Mouse (Mus musculus): Measurements from ENCODE around the gene Fbxo2. TPM values are rescaled to one million over a fixed set of nuclear protein-coding genes. Genes with fewer than 3 reads are reported as not detected.

Gene Fbxo2
- total and polyA plus RNA-seq, 3 experiments, result 0.30 to 5.9 TPM; not detected in 1

DNA sequence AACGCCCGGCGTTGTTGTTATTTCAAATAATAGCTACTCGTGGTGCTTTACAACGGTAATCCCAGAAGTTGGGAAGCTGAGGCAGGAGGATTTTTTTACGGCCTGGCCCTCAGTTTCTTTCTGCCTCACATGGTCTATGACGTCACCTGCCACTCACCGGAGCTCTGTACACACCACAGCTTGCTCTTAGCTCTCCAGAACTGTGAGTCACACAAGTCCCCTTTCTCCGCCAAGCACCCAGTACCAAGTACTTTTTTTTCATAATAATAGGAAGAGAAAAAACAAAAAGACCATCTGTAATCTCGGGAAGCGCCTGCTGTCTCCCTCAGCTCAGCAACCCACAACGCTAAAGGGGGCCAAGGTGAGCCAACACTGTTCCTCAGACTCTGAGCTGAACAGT is 21.1 kb downstream of the Fbxo2 start:
- no peak overlapping the region for H3K4me2 ChIP-seq (ENCODE audit: insufficient read depth, low read depth, poor library complexity, severe bottlenecking)
- TF ChIP-seq TBP (conservative IDR thresholded peaks at IDR 0.05; ENCODE audit: low read depth, low read length) (no peak), UBTF (IDR thresholded peaks at IDR 0.05; ENCODE audit: low read depth, low read length) (no peak), CHD1 (IDR thresholded peaks at IDR 0.05; ENCODE audit: low read depth, low read length) (no peak), USF2 (conservative IDR thresholded peaks at IDR 0.05; ENCODE audit: low read depth, low read length) (no peak), CHD2 (IDR thresholded peaks at IDR 0.05; ENCODE audit: low read length) (no peak), ELF1 (IDR thresholded peaks at IDR 0.05; ENCODE audit: low read depth, low read length) (no peak), CTCF (conservative IDR thresholded peaks at IDR 0.05 in 1 of 2, IDR thresholded peaks at IDR 0.05 in 1 of 2; ENCODE audit: low read depth in 2 of 2, low read length in 2 of 2) (no peak), HCFC1 (IDR thresholded peaks at IDR 0.05; ENCODE audit: low read depth, low read length) (no peak), RAD21 (IDR thresholded peaks at IDR 0.05; ENCODE audit: low read depth, low read length) (no peak), IRF4 (IDR thresholded peaks at IDR 0.05; ENCODE audit: low read depth, low read length) (no peak), ZMIZ1 (IDR thresholded peaks at IDR 0.05; ENCODE audit: low read depth, low read length) (no peak), ZKSCAN1 (IDR thresholded peaks at IDR 0.05; ENCODE audit: borderline replicate concordance, low read depth, low read length) (no peak), ZC3H11A (IDR thresholded peaks at IDR 0.05; ENCODE audit: low read depth, low read length) (no peak), E2F4 (IDR thresholded peaks at IDR 0.05; ENCODE audit: insufficient replicate concordance, low read depth, low read length) (no peak), MAZ (IDR thresholded peaks at IDR 0.05; ENCODE audit: low read depth, low read length) (no peak), NRF1 (IDR thresholded peaks at IDR 0.05; ENCODE audit: low read depth, low read length) (no peak), SIN3A (IDR thresholded peaks at IDR 0.05; ENCODE audit: low read length) (no peak)
- in situ Hi-C loops (cut with MboI; ENCODE audit: low pct_ligation_motif_present, low pct_unique_long_range_greater_than_20kb, low sequenced_read_pairs), result no loop called here
- no peak overlapping the region for H3K27ac ChIP-seq (ENCODE audit: insufficient read depth, low read depth)
- H3K4me3 ChIP-seq (replicated peaks in 1 of 3; ENCODE audit: low read depth in 2 of 3, low read length in 2 of 3, poor library complexity in 1 of 3), result no peak overlapping the region
- H3K9me3 ChIP-seq (replicated peaks; ENCODE audit: low read length), result no peaks in the 10 kb centered on the region
- H3K27me3 ChIP-seq (replicated peaks), result peaks cover 82% of the 10 kb centered on the region
- DNase-seq (ENCODE audit: extremely low read depth), result no peak
- H3K4me1 ChIP-seq (ENCODE audit: control insufficient read depth in 1 of 2, insufficient read depth in 2 of 2), result no peaks in the 10 kb centered on the region
- dilution Hi-C loops (cut with MboI; ENCODE audit: extremely low pct_ligation_motif_present, extremely low pct_unique_long_range_greater_than_20kb, low sequenced_read_pairs), result no loop called here
- H3K79me2 ChIP-seq (replicated peaks; ENCODE audit: control insufficient read depth, extremely low read depth, insufficient read depth, poor library complexity, severe bottlenecking), result no peaks in the 10 kb centered on the region; the same call in 1 of the 2 replicates
- H3K9ac ChIP-seq (ENCODE audit: insufficient read depth, low read depth), result no peak overlapping the region
- no peaks in the 10 kb centered on the region for H3K36me3 ChIP-seq (replicated peaks in 1 of 2; ENCODE audit: control insufficient read depth in 1 of 2, insufficient read depth in 1 of 2, low read length in 1 of 2)

DNA sequence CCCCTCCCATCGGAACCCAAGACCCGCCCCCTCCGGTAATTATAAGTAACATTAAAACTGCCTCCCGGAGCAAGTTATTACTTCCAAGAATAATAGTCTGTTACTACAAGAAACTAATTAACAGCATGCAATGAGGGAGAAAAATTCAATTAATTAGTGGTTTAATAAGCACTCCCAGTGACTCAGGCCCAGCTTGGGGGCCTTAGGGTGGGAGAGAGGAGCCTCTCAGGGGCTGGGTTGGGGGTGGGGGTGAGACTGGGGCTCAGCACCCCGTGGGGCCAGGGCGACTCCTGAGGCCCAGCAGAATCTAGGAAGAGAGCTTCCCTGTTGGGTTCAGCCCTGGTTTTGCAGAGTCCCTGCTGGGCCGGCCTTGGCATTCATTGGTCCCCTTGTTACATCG is 21.9 kb downstream of the Fbxo2 start:
- Histone ChIP-seq H3K27ac (ENCODE audit: insufficient read depth, low read depth) (no peak overlapping the region), H3K4me1 (ENCODE audit: control insufficient read depth in 1 of 2, insufficient read depth in 2 of 2) (no peaks in the 10 kb centered on the region), H3K9ac (ENCODE audit: insufficient read depth, low read depth) (no peak overlapping the region), H3K4me2 (ENCODE audit: insufficient read depth, low read depth, poor library complexity, severe bottlenecking) (no peak overlapping the region), H3K9me3 (replicated peaks; ENCODE audit: low read length) (no peaks in the 10 kb centered on the region), H3K27me3 (replicated peaks) (peaks cover 84% of the 10 kb centered on the region), H3K36me3 (replicated peaks in 1 of 2; ENCODE audit: control insufficient read depth in 1 of 2, insufficient read depth in 1 of 2, low read length in 1 of 2) (no peaks in the 10 kb centered on the region), H3K79me2 (replicated peaks; ENCODE audit: control insufficient read depth, extremely low read depth, insufficient read depth, poor library complexity, severe bottlenecking) (no peaks in the 10 kb centered on the region; the same call in 1 of the 2 replicates), H3K4me3 (replicated peaks in 1 of 3; ENCODE audit: low read depth in 2 of 3, low read length in 2 of 3, poor library complexity in 1 of 3) (no peak overlapping the region)
- dilution Hi-C loops (cut with MboI; ENCODE audit: extremely low pct_ligation_motif_present, extremely low pct_unique_long_range_greater_than_20kb, low sequenced_read_pairs), result no loop called here
- TF ChIP-seq MYC (IDR thresholded peaks at IDR 0.05; ENCODE audit: low read depth, low read length), result no peak
- TF ChIP-seq ELF1 (IDR thresholded peaks at IDR 0.05; ENCODE audit: low read depth, low read length), result no peak
- TF ChIP-seq CHD1 (IDR thresholded peaks at IDR 0.05; ENCODE audit: low read depth, low read length), result no peak
- no peak for TF ChIP-seq JUN (IDR thresholded peaks at IDR 0.05; ENCODE audit: insufficient read depth, low read depth, low read length)
- TF ChIP-seq ZC3H11A (IDR thresholded peaks at IDR 0.05; ENCODE audit: low read depth, low read length), result no peak
- TF ChIP-seq USF2 (conservative IDR thresholded peaks at IDR 0.05; ENCODE audit: low read depth, low read length), result no peak
- TF ChIP-seq MEF2A (IDR thresholded peaks at IDR 0.05; ENCODE audit: borderline replicate concordance, low read depth, low read length), result no peak
- no peak for DNase-seq (ENCODE audit: extremely low read depth)
- in situ Hi-C loops (cut with MboI; ENCODE audit: low pct_ligation_motif_present, low pct_unique_long_range_greater_than_20kb, low sequenced_read_pairs), result no loop called here
